Mouse (Mus musculus) heart, embryonic 11.5 days (tissue): ENCODE data around the gene Iqce. TPM values are rescaled to one million over a fixed set of nuclear protein-coding genes. Genes with fewer than 3 reads are reported as not detected.
A peak's percentile ranks its signal among the peaks of the same experiment; 100 is the strongest.

ENCODE experiments used
- ATAC-seq: fragments of 200-750 bp; cut with Nextera tagmentation; replicated peaks from 2 replicates; pipeline ENCODE4 v1.8.0; 2017; ENCODE audit warnings: moderate library complexity; ENCODE audit not compliant: insufficient number of reproducible peaks, low FRiP score, low TSS enrichment
- H3K27ac ChIP-seq: fragments of 300-500 bp; sonication (generic); 2 replicates; pipeline ENCODE4 v1.5.1; 2014; ENCODE audit warnings: mild to moderate bottlenecking, low read depth, low read length
- H3K27me3 ChIP-seq: fragments of 300-500 bp; sonication (generic); 2 replicates; pipeline ENCODE4 v1.6.1; 2014; ENCODE audit warnings: mild to moderate bottlenecking, low read length, mixed read lengths; ENCODE audit not compliant: control insufficient read depth, insufficient read depth
- H3K36me3 ChIP-seq: fragments of 300-500 bp; sonication (generic); 2 replicates; pipeline ENCODE4 v1.6.1; 2014; ENCODE audit warnings: mild to moderate bottlenecking, low read length, moderate library complexity, mixed read lengths; ENCODE audit not compliant: control insufficient read depth, insufficient read depth
- H3K4me1 ChIP-seq: fragments of 300-500 bp; sonication (generic); 2 replicates; pipeline ENCODE4 v1.6.1; 2014; ENCODE audit warnings: low read length; ENCODE audit not compliant: control insufficient read depth, insufficient read depth
- H3K4me2 ChIP-seq: fragments of 300-500 bp; sonication (generic); 2 replicates; pipeline ENCODE4 v1.6.1; 2014; ENCODE audit warnings: mild to moderate bottlenecking, moderate library complexity
- H3K4me3 ChIP-seq: fragments of 300-500 bp; sonication (generic); 2 replicates; pipeline ENCODE4 v1.5.1; 2014; ENCODE audit warnings: low read depth, low read length
- H3K9ac ChIP-seq: fragments of 300-500 bp; sonication (generic); 2 replicates; pipeline ENCODE4 v1.6.1; 2014; ENCODE audit warnings: mild to moderate bottlenecking, low read depth, low read length, moderate library complexity
- H3K9me3 ChIP-seq: fragments of 300-500 bp; sonication (generic); replicated peaks from 2 replicates; pipeline ENCODE4 v1.6.1; 2016; ENCODE audit warnings: low read length; ENCODE audit not compliant: control insufficient read depth
- WGBS: fragments of 180-500 bp; shearing (Covaris S2); extraction: QIAGEN DNeasy Blood & Tissue Kit; methylation state at CpG from one replicate; pipeline ENCODE4 v1.1.7; 2014; ENCODE audit not compliant: insufficient replicate concordance; 5-methylcytosine and 5-hydroxymethylcytosine counted together
- polyA plus RNA-seq: library from polyadenylated mRNA; unstranded; fragments of >200 nt; fragmentation: Nextera tagmentation; extraction: Ambion mirVana; gene quantifications from 2 replicates; pipeline ENCODE4 v1.2.1, GENCODE M21; 2014

Gene Iqce
- polyA plus RNA-seq, 1 experiment from 2014 or later = 10.7 TPM

GRCm38 (mm10) chr5:140722121-140722520, 19.9 kb upstream of the Iqce start:
- no peak for ATAC-seq
- H3K4me2 ChIP-seq = no peak overlapping the region
- H3K9me3 ChIP-seq = no peaks in the 10 kb centered on the region
- H3K9ac ChIP-seq = no peak overlapping the region
- H3K36me3 ChIP-seq = peaks cover 15% of the 10 kb centered on the region
- WGBS = 78% methylated on average over 3 of the region's 3 CpGs
- H3K27me3 ChIP-seq = no peaks in the 10 kb centered on the region
- no peaks in the 10 kb centered on the region for H3K4me1 ChIP-seq
- no peak overlapping the region for H3K4me3 ChIP-seq
- no peak overlapping the region for H3K27ac ChIP-seq

GRCm38 (mm10) chr5:140720773-140721172, 18.6 kb upstream of the Iqce start:
- no peak overlapping the region for H3K4me3 ChIP-seq
- no peaks in the 10 kb centered on the region for H3K27me3 ChIP-seq
- no peak overlapping the region for H3K4me2 ChIP-seq
- H3K27ac ChIP-seq = no peak overlapping the region
- WGBS = 71% methylated on average over 7 of the region's 7 CpGs
- peaks cover 22% of the 10 kb centered on the region for H3K36me3 ChIP-seq
- no peaks in the 10 kb centered on the region for H3K4me1 ChIP-seq
- no peaks in the 10 kb centered on the region for H3K9me3 ChIP-seq
- no peak overlapping the region for H3K9ac ChIP-seq
- no peak for ATAC-seq

- H3K36me3 ChIP-seq = peaks cover 36% of the 10 kb centered on the region
- no peak for ATAC-seq
- no peaks in the 10 kb centered on the region for H3K27me3 ChIP-seq
- no peak overlapping the region for H3K27ac ChIP-seq
- peaks cover 1% of the 10 kb centered on the region for H3K4me1 ChIP-seq
- no peak overlapping the region for H3K9ac ChIP-seq
- H3K9me3 ChIP-seq = no peaks in the 10 kb centered on the region
- 75% methylated on average over 5 of the region's 5 CpGs for WGBS
- H3K4me2 ChIP-seq = no peak overlapping the region
- H3K4me3 ChIP-seq = no peak overlapping the region
These were observed 8.9 kb upstream of the Iqce start for GRCm38 (mm10) chr5:140711040-140711439.

GRCm38 (mm10) chr5:140710315-140710714, 8.1 kb upstream of the Iqce start:
- peaks cover 8% of the 10 kb centered on the region for H3K4me1 ChIP-seq
- no peak overlapping the region for H3K4me2 ChIP-seq
- H3K27me3 ChIP-seq = no peaks in the 10 kb centered on the region
- no peak overlapping the region for H3K27ac ChIP-seq
- WGBS = 87% methylated on average over 6 of the region's 6 CpGs
- H3K9ac ChIP-seq = no peak overlapping the region
- no peak overlapping the region for H3K4me3 ChIP-seq
- ATAC-seq = no peak
- peaks cover 34% of the 10 kb centered on the region for H3K36me3 ChIP-seq
- no peaks in the 10 kb centered on the region for H3K9me3 ChIP-seq

GRCm38 (mm10) chr5:140705501-140706171, 3.5 kb upstream of the Iqce start:
- Histone ChIP-seq H3K4me3 (peak overlapping the region; percentile 49), H3K27ac (peak overlapping the region; percentile 52), H3K4me1 (peaks cover 18% of the 10 kb centered on the region), H3K4me2 (peak overlapping the region; percentile 80), H3K9me3 (no peaks in the 10 kb centered on the region), H3K36me3 (peaks cover 11% of the 10 kb centered on the region; the same call in 1 of the 2 replicates), H3K27me3 (no peaks in the 10 kb centered on the region), H3K9ac (peak overlapping the region; percentile 82)
- WGBS = 51% methylated on average over 7 of the region's 7 CpGs
- ATAC-seq = no peak

- H3K4me1 ChIP-seq = peaks cover 18% of the 10 kb centered on the region
- peak; percentile 91 for ATAC-seq
- H3K4me2 ChIP-seq = peak within 1 kb of the TSS; percentile 80
- H3K27me3 ChIP-seq = no peaks in the 10 kb centered on the region
- H3K9ac ChIP-seq = peak within 1 kb of the TSS; percentile 82
- H3K27ac ChIP-seq = peak within 1 kb of the TSS; percentile 90
- under 1% methylated on average over 69 of the region's 69 CpGs for WGBS
- H3K36me3 ChIP-seq = 0 out of 2 replicates have a peak, but pooled peaks cover 4% of the 10 kb centered on the region
- peak within 1 kb of the TSS; percentile 49 for H3K4me3 ChIP-seq
- H3K9me3 ChIP-seq = no peaks in the 10 kb centered on the region
These were observed 2.4 kb upstream of the Iqce start, which contains the start of gene Brat1 for GRCm38 (mm10) chr5:140704378-140705251. Brat1 (plus strand) TSS chr5:140705011.

GRCm38 (mm10) chr5:140703480-140704377, 1.6 kb upstream of the Iqce start:
- 0 out of 2 replicates have a peak, but pooled peaks cover 4% of the 10 kb centered on the region for H3K36me3 ChIP-seq
- 34% methylated on average over 15 of the region's 17 CpGs for WGBS
- peak overlapping the region; percentile 49 for H3K4me3 ChIP-seq
- no peaks in the 10 kb centered on the region for H3K27me3 ChIP-seq
- no peaks in the 10 kb centered on the region for H3K9me3 ChIP-seq
- H3K4me1 ChIP-seq = peaks cover 18% of the 10 kb centered on the region
- ATAC-seq = no peak
- H3K27ac ChIP-seq = peak overlapping the region; percentile 90
- H3K4me2 ChIP-seq = peak overlapping the region; percentile 80
- H3K9ac ChIP-seq = peak overlapping the region; percentile 23; the same call in 1 of the 2 replicates

GRCm38 (mm10) chr5:140702618-140703175, 519 bp upstream of the Iqce start:
- ATAC-seq = no peak

More at GRCm38 (mm10) chr5:140702618-140703175, 519 bp upstream of the Iqce start:
- H3K27me3 ChIP-seq = no peaks in the 10 kb centered on the region
- H3K9ac ChIP-seq = peak overlapping the region; percentile 83
- peak overlapping the region; percentile 70 for H3K27ac ChIP-seq
- peaks cover 18% of the 10 kb centered on the region for H3K4me1 ChIP-seq
- H3K9me3 ChIP-seq = no peaks in the 10 kb centered on the region
- H3K4me3 ChIP-seq = peak overlapping the region; percentile 84
- H3K36me3 ChIP-seq = no peaks in the 10 kb centered on the region
- peak overlapping the region; percentile 94 for H3K4me2 ChIP-seq
- WGBS = 51% methylated on average over 19 of the region's 19 CpGs
